Mouse (Mus musculus): ENCODE data around the gene Srsf9.

DNA sequence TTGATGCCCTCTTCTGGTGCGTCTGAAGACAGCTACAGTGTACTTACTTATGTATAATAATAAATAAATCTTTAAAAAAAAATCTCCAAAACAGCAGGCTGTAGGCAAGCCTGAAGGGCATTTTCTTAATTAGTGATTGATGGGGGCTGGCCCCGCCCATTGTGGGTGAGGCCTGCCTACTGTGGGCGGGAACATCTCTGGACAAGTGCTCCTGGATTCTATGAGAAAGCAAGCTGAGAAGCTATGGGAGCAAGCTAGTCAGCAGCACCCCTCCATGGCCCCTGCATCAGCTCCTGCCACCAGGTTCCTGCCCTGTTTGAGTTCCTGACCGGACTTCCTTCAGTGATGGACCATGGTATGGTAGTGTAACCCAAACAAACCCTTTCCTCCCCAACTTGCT lies 37.8 kb downstream of the Srsf9 start:
- TF ChIP-seq POLR2A (IDR thresholded peaks at IDR 0.05; ENCODE audit: low read depth, low read length) (no peak), CTCF (conservative IDR thresholded peaks at IDR 0.05; ENCODE audit: insufficient read depth, insufficient read length, low read depth, low read length) (no peak)
